Mouse (Mus musculus) embryonic stem cell, embryonic (primary cell): Measurements from ENCODE around the gene Stkld1.

Experiments
- CTCF ChIA-PET, 4 experiments: fragments of 300-600 bp in 2 of 4; fragments of 350-600 bp in 2 of 4; sonication (Branson Sonifier 250); formaldehyde crosslinking; loops; one replicate each; lab custom pipeline; 2022; ENCODE audit warnings: inconsistent platforms in 2 of 4; lab: Charles Lee
- POLR2A ChIA-PET, 4 experiments: fragments of 300-600 bp in 2 of 4; fragments of 350-600 bp in 2 of 4; sonication (Branson Sonifier 250); formaldehyde crosslinking; loops; one replicate each; lab custom pipeline; 2022; ENCODE audit warnings: antibody characterized with exemption in 4 of 4, inconsistent platforms in 1 of 4; lab: Charles Lee

Stkld1 gene

GRCm38 (mm10) chr2:26936425-26936824 is 2.6 kb downstream of the Stkld1 start:
- CTCF ChIA-PET: interaction anchor here in 1 of 4 experiments (0.9 kb wide), 1 partner anchor 21 kb away, joined by 3 read pairs; no protein-coding TSS in a partner anchor

GRCm38 (mm10) chr2:26941539-26941938 is 7.7 kb downstream of the Stkld1 start:
- POLR2A ChIA-PET: interaction anchor here in 3 of 4 experiments (0.9 to 2.6 kb wide), 7 partner anchors 9 to 49 kb away, joined by 3 to 9 read pairs (median 4); no protein-coding TSS in a partner anchor
- CTCF ChIA-PET: interaction anchor here in 1 of 4 experiments (1.5 to 1.9 kb wide), 2 partner anchors 12 to 86 kb away, joined by 4 to 6 read pairs; partner anchors contain the start of gene Slc2a6

More at GRCm38 (mm10) chr2:26936425-26936824, 2.6 kb downstream of the Stkld1 start:
- POLR2A ChIA-PET: interaction anchor here in 1 of 4 experiments (0.9 to 1.0 kb wide), 3 partner anchors 13 to 300 kb away, joined by 3 to 4 read pairs (median 3); partner anchors contain the start of gene Surf6

DNA sequence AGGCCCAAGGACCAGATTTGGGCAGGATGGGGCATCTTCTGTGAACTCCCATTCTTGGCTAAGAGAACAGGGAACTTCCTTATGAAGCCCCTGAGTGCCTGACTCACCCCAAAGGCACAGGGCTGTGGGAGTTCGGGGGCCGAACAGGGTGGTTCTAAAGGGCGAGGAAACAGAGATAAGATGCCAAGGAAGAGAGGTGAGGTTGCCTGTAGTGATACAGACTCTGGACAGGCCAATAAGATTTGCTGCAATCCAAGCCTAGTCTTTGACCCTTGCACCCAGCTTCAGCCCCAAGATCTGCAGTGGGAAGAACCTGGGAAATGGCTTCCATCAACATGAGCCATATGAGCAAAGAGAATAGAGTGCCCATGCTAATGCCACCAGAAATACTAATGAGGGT is 9.4 kb downstream of the Stkld1 start:
- ChIA-PET CTCF (no interaction called here), POLR2A (no interaction called here)

DNA sequence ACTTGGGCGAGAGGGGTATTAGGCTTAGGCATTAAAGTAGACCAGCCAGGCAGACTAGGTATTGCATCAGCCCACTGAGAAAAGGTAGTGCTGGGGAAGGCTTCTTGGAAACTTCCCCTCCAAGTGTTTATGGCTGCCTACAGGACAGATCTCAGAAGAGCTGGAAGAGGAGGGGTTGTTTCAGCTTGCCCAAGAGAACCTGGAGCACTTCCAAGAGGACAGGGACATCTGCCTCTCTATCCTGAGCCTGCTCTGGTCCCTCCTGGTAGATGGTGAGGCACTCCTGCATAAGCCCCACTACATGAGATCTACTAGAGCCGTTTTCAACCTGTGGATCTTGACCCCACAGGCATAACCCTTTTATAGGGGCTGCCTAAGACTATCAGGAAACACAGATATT is 16.6 kb downstream of the Stkld1 start:
- ChIA-PET POLR2A (interaction anchor here in 1 of 4 experiments (1.3 to 2.5 kb wide), 2 partner anchors 14 to 18 kb away, joined by 3 to 8 read pairs; no protein-coding TSS in a partner anchor), CTCF (no interaction called here)

DNA sequence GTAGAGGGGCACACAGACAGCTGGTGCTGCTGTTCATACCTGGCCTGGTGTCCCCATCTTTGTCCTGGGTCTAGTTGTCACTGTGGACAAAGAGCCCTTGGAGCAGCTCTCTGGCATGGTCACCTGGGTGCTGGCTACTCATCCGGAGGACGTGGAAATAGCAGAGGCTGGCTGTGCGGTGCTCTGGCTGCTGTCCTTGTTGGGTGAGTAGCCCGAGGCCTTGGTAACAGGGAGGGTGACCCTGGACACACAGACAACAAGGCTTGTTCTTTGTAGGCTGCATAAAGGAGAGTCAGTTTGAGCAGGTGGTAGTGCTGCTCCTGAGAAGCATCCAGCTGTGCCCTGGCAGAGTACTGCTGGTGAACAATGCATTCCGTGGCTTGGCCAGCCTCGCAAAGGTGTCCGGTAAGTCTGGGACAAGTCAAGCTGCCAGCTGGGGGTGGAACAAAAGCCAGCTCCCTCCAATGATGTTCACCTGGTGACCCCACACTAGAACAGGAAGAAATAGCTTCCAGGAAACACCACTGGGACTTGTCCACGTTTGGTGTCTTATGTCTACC is 17.6 kb downstream of the Stkld1 start:
- ChIA-PET POLR2A (interaction anchor here in 2 of 4 experiments (0.6 to 2.5 kb wide), 7 partner anchors 10 to 347 kb away, joined by 3 to 8 read pairs (median 3); partner anchors contain the start of genes Agpat2 (in 1 of the 2) and Surf6 (in 1 of the 2)), CTCF (interaction anchor here in 1 of 4 experiments (0.7 kb wide), 1 partner anchor 1312 kb away, joined by 6 read pairs; no protein-coding TSS in a partner anchor)

- ChIA-PET POLR2A (interaction anchor here (0.5 to 1.8 kb wide), 10 partner anchors 10 to 348 kb away, joined by 3 to 6 read pairs (median 3); partner anchors contain the start of genes Agpat2 (in 1 of the 4) and Surf6 (in 1 of the 4)), CTCF (interaction anchor here in 1 of 4 experiments (0.7 kb wide), 1 partner anchor 1313 kb away, joined by 6 read pairs; no protein-coding TSS in a partner anchor)
Observed at GRCm38 (mm10) chr2:26952193-26952592, 18.3 kb downstream of the Stkld1 start.

DNA sequence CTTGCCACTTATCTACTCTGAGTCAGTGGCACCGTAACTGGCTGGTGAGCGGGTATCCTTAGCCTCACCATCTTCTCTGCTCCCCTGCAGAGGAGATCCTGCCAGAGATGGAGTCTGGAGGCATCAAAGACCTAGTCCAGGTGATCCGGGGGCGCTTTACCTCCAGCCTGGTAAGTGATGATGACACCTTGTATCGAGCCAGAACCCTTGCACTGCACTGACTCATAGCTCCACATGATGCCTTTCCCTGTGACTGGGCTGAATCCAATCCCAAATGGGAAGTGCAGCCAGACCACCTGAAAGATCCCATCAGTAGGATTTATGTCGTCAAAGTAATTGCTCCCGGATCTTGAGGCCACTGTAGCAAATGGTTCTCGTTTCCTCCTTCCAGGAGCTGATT is 19.0 kb downstream of the Stkld1 start:
- ChIA-PET CTCF (no interaction called here), POLR2A (interaction anchor here in 3 of 4 experiments (0.7 to 1.8 kb wide), 6 partner anchors 11 to 50 kb away, joined by 3 to 6 read pairs (median 4); partner anchors contain the start of gene Surf6 (in 1 of the 3))

DNA sequence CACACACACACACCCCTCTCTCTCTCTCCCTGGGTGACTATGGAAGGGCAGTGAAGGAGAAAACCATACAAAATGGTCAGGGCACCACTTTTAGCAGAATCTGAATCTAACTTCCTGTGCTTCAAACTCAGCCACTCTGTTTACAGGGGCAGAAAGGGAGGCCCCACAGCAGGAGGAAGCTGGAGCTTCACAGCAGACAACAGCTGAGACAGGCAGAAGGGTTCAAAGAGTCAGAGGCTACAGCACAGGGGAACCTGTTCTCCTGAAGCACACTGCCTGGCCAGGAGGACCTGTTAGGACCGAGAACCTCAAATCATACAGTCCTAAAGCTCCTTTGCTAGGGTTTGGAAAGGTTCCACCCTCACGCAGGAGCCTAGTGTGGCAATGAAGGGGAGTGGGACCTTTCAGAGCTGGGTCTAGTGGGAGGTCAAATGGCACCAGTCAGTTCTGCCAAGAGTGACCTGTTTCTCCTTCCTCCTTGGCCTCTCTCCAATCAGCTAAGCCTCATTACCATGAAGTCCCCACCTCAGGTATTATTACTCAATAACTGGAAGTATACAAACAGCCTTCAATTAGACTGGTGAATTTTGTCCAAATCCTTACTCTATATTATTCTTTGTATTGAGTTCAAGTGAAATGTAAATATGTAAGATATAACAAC is 21.0 kb downstream of the Stkld1 start:
- ChIA-PET CTCF (no interaction called here), POLR2A (interaction anchor here in 1 of 4 experiments (0.8 to 1.3 kb wide), 4 partner anchors 9 to 319 kb away, joined by 3 to 4 read pairs (median 4); no protein-coding TSS in a partner anchor)

DNA sequence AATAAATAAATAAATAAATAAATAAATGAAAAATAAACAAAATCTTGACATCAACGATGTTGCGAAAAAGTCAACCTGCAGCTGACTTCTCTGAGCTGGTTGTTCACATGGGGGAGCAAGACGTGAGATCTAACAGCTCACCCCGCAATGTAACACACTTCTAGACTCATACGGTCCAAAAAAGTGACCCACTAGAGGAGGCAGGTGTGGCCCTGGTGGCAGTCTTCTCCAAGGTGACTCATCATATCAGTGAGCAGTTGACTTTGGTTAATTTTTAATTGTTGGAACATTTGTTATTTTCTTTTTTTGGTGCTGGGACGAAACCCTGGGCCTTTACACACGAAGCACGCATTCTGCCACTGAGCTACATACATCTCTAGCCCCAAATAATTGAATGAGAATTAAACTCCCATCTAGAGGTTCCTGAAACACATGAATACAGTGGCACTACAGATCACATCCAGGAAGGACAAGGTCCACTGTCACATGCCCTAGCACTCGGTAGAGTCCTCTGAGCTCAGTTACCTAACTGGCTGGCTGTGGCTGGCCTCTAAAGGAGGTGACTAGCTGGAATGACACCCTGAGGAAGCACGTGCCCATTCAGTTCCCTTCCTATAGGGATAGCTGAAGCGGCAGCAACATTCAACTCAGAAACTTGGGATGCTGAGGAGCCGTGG is 23.1 kb downstream of the Stkld1 start:
- CTCF ChIA-PET: interaction anchor here in 1 of 4 experiments (0.6 to 1.2 kb wide), 2 partner anchors 21 to 83 kb away, joined by 3 read pairs; no protein-coding TSS in a partner anchor

DNA sequence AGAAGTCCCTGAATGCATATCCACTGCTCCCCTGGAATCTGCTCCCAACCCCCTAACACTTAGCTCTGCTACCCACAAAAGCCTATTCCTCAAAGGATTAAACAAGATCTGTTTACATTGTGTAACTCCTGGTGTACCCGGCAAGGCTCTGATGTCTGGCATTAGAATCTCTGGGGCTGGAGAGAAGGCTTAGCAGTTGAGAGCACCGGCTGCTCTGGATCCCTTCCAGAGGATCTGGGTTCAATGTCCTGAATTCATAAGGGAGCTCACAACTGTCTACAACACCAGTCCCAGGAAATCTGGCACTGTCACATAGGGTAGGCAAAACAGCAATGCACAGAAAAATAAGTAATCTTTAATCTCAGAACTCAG is 23.6 kb downstream of the Stkld1 start:
- CTCF ChIA-PET: interaction anchor here in 1 of 4 experiments (0.6 to 1.2 kb wide), 2 partner anchors 21 to 82 kb away, joined by 3 read pairs; no protein-coding TSS in a partner anchor
- POLR2A ChIA-PET: interaction anchor here in 3 of 4 experiments (0.9 to 1.4 kb wide), 5 partner anchors 8 to 55 kb away, joined by 3 to 6 read pairs (median 3); partner anchors contain the start of gene Surf6 (in 1 of the 3)

More for the DNA sequence above, 23.1 kb downstream of the Stkld1 start:
- POLR2A ChIA-PET: interaction anchor here in 3 of 4 experiments (0.9 to 1.4 kb wide), 5 partner anchors 8 to 54 kb away, joined by 3 to 6 read pairs (median 3); partner anchors contain the start of gene Surf6 (in 1 of the 3)

DNA sequence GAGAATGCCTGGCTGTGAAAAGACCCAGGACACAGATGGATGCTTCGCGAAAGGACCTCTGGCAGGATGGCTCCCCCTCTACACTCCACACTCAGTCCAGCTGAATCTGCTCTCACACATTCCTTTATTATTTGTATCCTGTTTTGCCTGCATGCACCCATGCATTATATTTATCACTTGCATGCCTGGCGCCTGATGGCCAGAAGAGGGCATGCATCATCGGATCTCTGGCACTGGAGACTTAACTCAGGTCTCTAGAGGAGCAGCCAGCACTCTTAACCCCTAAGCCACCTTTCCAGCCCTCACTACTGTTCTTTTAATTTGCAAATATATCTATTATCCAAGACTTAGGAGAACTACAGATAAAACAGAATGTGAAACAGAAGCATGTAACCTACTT is 26.9 kb downstream of the Stkld1 start:
- CTCF ChIA-PET: no interaction called here
- POLR2A ChIA-PET: interaction anchor here in 1 of 4 experiments (2.0 kb wide), 1 partner anchor 58 kb away, joined by 5 read pairs; the partner anchor contains the start of gene Surf6

- POLR2A ChIA-PET: interaction anchor here in 3 of 4 experiments (0.6 to 1.7 kb wide), 8 partner anchors 9 to 61 kb away, joined by 3 to 12 read pairs (median 4); partner anchors contain the start of gene Surf6 (in 2 of the 3)
Observed at GRCm38 (mm10) chr2:26963923-26964723, 30.3 kb downstream of the Stkld1 start, which contains the start of gene Rexo4. Rexo4 (minus strand) TSS chr2:26964386.

GRCm38 (mm10) chr2:26964724-26965370 is 31.0 kb downstream of the Stkld1 start:
- POLR2A ChIA-PET: interaction anchor here in 2 of 4 experiments (0.7 kb wide), 3 partner anchors 49 to 103 kb away, joined by 3 to 6 read pairs (median 5); no protein-coding TSS in a partner anchor

More at GRCm38 (mm10) chr2:26963923-26964723, 30.3 kb downstream of the Stkld1 start, which contains the start of gene Rexo4:
- CTCF ChIA-PET: no interaction called here

DNA sequence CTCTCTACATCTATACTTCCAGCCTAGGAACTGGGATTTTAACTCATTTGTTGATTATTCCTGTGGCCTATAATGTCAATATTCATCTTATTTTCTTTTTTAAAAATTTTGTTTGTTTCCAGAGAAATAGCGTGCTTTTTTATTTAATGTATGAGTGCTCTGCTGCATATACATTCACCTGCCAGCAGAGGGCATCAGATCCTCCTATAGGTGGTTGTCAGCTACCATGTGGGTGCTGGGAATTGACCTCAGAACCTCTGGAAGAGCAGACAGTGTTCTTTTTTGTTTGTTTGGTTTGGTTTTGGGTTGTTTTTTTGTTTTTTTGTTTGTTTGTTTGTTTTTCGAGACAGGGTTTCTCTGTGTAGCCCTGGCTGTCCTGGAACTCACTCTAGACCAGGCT is 33.4 kb downstream of the Stkld1 start:
- ChIA-PET CTCF (interaction anchor here in 1 of 4 experiments (1.0 kb wide), 1 partner anchor 72 kb away, joined by 6 read pairs; no protein-coding TSS in a partner anchor), POLR2A (interaction anchor here in 1 of 4 experiments (1.3 kb wide), 1 partner anchor 44 kb away, joined by 4 read pairs; no protein-coding TSS in a partner anchor)

More at GRCm38 (mm10) chr2:26964724-26965370, 31.0 kb downstream of the Stkld1 start:
- CTCF ChIA-PET: interaction anchor here in 3 of 4 experiments (0.6 to 1.3 kb wide), 3 partner anchors 74 to 782 kb away, joined by 3 to 5 read pairs (median 5); no protein-coding TSS in a partner anchor

GRCm38 (mm10) chr2:26973116-26973515 is 39.3 kb downstream of the Stkld1 start, which contains the start of gene Adamts13:
Adamts13 (plus strand) TSS chr2:26973416.
- ChIA-PET POLR2A (interaction anchor here in 2 of 4 experiments (1.4 to 1.6 kb wide), 2 partner anchors 9 to 37 kb away, joined by 3 read pairs; no protein-coding TSS in a partner anchor), CTCF (interaction anchor here in 2 of 4 experiments (0.5 to 1.6 kb wide), 2 partner anchors 65 kb away, joined by 6 to 8 read pairs; no protein-coding TSS in a partner anchor)

GRCm38 (mm10) chr2:26973960-26974359 is 40.1 kb downstream of the Stkld1 start:
- ChIA-PET POLR2A (interaction anchor here in 2 of 4 experiments (0.5 to 1.8 kb wide), 3 partner anchors 8 to 463 kb away, joined by 3 to 4 read pairs (median 3); no protein-coding TSS in a partner anchor), CTCF (interaction anchor here in 1 of 4 experiments (1.6 kb wide), 1 partner anchor 65 kb away, joined by 6 read pairs; no protein-coding TSS in a partner anchor)
